Mouse (Mus musculus) stomach, postnatal 0 days (tissue): Measurements from ENCODE around the gene Fhit.

Experiments used
- CTCF ChIP-seq: IDR thresholded peaks from 2 replicates; pipeline ENCODE4 v1.5.1; 2016; ENCODE audit warnings: antibody characterized with exemption, low read depth, mild to moderate bottlenecking, moderate library complexity
- EP300 ChIP-seq: optimal IDR thresholded peaks from 2 replicates; pipeline ENCODE3; 2016; ENCODE audit warnings: antibody characterized with exemption

- TF ChIP-seq EP300 (no peak), CTCF (no peak)
Observed at GRCm38 (mm10) chr14:10738076-10738475, 423.8 kb downstream of the Fhit start.
